Mouse (Mus musculus) c-Kit-positive CD71-positive TER-119-negative erythroid progenitor cells, embryonic 14.5 days (primary cell): ENCODE data around the gene Gm28038.

ENCODE experiments used
- DNase-seq: peaks from one replicate; pipeline ENCODE4 v3.0.0-alpha.2; 2013; ENCODE audit warnings: low read depth

The Gm28038 gene

DNA sequence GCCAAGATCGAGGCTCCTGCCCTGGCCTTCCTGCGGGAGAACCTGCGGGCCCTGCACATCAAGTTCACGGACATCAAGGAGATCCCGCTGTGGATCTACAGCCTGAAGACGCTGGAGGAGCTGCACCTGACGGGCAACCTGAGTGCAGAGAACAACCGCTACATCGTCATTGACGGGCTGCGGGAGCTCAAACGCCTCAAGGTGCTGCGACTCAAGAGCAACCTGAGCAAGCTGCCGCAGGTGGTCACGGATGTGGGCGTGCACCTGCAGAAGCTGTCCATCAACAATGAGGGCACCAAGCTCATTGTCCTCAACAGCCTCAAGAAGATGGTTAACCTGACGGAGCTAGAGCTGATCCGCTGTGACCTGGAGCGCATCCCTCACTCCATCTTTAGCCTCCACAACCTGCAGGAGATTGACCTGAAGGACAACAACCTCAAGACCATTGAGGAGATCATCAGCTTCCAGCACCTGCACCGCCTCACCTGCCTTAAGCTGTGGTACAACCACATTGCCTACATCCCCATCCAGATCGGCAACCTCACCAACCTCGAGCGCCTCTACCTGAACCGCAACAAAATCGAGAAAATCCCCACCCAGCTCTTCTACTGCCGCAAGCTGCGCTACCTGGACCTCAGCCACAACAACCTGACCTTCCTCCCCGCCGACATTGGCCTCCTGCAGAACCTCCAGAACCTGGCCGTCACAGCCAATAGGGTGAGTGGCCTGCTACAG is 24.1 kb upstream of the Gm28038 start:
- no peak for DNase-seq

DNA sequence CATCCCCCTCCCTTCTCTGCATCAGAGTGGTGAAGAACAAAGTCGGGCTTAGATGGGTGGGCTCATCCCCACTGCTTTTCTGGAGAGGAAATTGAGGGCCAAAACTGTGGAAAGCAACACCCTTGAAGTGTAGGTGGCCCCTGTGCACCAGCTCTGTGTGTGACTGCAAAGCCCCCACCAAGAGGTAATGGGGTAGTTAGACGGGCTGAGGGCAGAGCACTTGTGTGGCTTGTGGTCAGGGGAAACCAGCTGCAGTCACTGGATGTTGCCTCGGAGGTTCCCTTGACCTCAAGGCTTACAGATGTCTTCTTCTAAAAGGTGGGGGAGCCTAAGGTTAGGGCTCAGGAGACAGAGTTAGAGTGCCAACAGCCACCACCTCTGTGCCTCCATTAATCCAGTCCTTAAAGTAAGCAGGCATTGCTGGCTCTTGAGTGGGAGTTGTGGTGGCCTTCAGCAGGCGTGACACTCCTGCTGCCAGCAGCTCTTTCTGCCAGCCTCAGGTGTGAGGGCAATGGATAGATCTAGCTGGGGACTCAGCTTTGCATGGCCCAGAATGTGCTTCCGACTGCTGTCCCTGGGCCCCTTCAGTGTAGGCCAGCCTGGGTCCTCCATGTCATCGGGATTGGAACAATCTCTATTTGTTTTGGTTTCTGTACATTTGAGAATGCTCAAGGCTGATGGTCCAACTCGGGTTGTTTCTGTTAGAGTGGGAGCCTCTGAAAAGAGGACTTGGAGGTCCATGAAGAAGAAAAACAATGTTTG is 23.0 kb upstream of the Gm28038 start:
- no peak for DNase-seq

DNA sequence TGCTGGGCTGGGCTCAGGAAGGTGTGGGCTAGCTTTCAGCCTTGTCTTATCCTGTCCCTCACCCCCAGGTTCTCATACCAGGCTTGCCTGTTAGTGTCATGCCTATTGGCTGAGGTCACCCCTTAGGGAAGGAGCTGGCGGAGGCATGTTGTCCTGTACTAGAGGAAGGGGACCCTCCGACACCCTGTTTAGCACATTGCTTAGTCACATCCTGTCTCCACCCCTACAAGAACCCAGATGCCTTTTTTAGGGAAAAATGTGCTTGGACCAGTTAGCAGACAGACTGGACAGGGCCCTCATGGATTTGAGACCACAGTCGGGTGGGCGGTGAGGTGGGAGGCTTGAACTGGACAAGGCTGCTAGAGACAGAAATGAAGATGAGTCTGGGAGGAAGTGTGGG is 22.2 kb upstream of the Gm28038 start:
- DNase-seq: no peak

DNA sequence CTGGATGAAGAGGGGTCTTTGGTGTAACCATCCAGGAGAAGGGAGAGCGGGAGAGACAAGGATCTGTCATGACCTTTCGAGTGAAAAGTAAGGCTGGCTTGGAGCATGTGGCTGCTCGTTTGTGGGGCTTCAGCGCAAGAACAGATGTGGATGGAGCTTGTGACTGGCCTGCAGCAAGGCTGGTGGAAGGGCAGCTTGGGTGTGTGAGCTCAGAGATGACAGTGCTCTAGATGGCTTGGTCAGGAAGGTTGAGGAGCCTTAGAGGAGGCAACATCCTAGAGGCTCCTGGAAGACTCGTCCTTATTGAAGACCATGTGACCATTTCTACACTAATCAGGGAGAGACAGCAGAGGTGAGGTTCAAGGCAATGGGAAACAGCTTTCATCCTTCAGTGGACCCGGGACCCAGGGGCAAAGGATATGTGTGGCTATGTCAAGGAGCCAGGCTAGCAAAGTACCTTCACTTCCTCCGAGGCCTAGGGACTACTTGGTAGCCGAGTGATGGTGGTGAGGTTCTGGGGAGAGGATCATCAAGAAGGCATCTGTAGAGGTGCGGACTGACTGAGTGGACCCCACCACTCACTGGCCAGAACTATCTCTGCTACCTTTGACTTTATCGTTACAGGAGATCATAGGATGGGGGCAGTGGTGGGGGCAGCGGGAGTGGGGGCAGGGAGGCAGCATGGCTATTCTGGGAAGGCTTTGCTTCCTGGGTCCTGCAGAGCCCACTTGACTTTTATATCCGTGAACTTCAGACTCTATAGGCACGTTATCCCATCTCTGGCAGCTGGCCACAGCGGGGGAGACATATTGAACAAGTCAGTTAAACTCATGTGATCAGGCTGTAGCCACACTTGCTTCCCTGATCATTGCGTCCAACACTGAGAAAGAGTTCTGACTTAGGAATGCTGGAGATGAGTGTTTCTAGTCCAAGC is 21.4 kb upstream of the Gm28038 start:
- DNase-seq: no peak

DNA sequence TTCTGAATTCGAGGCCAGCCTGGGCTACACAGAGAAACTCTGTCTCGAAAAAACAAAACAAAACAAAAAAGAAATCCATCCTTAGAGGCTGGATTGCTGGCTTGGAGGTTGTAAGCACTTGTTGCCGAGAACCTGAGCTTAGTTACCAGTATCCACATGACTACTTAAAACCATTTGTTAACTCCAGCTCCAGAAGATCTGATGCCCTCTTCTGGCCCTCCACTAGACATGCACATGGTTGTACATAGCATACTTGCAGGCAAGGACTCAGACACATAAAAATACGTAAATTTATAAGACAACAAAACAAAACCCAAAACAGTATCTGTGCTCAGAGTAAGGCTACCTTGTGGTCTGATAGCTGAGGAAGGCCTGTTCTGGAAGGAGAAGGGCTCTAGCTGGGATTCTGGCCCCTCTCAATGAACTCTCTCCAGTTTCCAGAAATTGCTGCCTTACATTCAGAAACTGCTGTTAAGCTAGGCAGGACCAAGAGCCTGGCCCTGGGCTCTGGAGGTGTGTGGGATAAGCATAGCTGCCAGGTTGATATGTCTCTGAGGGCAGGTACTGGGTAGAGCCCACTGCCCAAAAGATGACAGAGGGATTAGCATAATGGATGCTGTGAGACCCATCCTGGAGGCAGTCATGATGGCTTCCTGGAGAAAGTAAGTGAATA is 19.6 kb upstream of the Gm28038 start:
- no peak for DNase-seq

DNA sequence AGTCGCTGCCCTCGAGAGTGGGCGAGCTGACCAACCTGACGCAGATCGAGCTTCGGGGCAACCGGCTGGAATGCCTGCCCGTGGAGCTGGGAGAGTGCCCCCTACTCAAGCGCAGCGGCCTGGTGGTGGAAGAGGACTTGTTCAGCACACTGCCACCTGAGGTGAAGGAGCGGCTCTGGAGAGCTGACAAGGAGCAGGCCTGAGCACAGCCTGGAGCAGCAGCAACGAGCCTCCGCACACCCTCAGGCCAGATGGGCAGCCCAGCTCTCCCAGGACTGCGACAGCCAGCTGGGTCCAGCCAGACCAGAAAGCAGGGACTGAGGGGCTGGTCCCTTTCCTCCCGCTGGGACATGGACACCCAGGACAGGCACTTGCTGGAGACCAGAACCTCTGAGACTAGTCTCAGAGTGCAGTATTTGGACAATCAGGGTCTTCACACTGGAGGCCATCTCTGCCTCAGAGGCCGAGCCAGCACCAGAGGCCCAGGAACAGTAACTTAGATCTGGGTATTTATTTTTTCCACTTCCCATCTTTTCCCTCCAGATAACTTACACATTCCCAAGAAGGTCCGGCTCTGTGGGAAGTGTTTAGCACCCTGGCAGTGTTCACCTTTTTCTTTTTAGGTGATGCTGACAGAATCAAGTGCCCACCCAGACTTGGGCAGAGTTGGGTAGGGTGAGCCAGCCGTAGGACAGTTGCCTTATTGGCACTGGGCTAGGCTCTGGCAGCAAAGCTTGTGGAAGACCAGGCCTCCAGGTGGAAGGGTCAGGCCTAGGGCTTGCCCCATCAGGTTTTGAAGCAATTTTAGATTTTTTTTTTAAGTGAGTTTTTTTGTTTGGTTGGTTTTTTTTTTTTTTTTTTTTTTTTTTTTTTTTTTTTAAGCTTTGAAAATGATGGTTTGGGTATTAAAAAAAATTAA is 18.7 kb upstream of the Gm28038 start:
- DNase-seq: no peak

DNA sequence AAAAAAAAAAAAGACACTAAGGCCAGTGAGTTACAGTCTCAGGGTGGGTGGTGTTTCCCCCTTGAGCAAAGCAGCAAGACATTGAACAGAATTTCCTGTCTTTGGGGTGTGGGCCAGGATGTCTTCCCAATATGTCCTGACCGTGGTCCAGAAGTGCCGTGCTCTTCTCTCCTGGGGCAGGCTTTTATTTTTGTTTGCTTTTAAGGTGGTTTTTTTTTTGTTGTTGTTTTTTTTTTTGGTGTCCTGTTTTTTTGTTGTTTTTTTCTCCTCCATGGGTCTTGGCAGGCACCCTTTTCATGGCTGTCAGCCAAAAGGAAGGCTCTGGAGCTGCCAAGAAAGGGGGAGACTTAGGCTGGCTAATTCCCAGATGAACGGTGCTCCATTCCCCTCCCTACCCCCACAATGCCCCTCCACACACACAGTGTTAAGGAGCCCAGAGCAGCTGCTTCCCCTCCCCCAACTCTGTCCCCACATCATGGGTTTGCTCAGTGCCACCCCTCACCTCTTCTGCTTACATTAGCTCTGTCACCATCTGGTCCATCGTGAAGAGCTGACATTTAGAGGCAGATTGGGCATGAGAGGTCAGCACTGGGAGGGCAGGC is 17.9 kb upstream of the Gm28038 start:
- no peak for DNase-seq

DNA sequence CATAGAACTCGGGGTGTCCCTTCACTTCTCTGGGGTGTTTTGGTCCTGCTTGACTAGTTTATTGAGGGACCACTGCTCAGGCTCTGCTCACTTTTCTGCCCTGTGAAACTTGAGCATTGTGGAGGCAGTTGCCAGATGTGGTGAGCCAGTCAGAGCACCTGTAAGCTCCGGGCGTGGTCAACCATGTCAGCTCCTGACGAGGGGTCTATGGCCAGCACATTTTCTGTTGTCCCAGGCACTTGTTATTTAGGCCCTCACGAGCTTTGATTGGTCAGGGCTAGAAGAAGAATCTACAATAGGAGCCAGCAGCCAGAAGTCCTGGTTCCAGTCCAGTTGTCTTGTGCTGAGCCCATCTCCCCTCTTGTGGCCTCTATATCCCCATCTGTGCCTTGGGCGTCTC is 17.0 kb upstream of the Gm28038 start:
- no peak for DNase-seq

DNA sequence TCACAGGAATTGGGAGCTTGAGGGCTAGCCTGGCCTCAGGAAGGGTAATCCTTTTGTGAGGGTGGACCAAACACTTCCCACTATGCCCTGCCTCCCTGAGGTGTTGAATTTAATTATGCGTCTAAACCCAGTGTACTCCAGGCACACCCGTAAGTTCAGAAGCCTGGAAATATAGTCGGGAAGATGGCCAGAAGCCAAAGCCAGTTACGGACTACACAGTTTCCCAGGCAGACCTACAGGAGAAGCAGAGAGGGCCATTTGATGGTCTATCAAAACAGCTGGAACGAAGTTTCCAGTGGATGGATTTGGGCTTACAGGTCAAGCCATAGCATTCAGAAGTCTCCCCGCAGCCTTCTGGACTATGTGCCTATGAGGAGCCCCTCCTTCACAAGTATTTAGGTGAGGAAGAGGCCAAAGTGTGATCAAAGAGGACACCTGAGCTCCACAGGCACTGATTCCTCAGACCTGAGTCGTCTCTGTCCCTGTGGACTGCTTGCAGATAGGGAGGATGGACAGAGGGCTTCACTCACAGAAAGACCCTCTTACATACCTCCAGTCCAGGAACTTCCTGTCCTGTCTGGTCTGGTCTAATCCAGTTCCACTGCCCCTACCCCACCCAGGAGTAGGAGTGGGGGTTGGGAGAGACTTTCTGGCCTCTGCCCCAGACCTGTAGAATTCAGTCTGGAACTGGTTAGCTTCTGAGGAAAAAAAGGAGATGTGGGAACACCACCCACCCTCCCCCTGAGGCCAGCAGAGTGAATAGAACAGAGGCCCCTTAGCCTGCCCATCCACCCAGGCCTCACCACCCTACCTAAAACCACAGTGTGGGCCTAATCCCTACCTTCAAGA is 15.9 kb upstream of the Gm28038 start:
- no peak for DNase-seq

DNA sequence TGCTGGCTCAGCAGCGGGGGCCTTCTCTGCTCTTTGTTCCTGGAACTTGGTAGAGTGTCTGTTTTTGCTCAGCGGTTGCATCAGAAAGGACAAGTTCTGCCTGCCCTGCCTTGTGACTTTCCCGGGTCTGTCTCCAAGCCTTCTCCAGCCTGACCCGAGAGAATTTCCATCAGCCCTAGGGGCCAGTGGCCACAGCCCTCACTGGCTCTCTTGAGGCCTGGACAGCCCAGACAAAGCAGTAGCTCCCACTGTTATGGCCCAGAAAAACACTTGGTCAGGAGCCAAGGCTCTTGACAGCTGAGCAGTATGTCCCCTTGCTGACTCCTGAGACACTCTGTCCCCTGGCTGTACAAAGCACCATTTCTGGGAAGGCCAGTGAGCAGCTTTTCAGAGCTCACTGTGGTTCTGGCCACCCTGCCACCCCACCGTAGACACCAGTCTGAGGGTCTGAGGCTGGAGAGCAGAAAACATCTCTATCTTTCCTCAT is 15.0 kb upstream of the Gm28038 start, which contains the start of gene Phyhd1:
TSS of gene Phyhd1 (plus strand) at position 437 of the 487 bp plus-strand sequence.
- DNase-seq: no peak

DNA sequence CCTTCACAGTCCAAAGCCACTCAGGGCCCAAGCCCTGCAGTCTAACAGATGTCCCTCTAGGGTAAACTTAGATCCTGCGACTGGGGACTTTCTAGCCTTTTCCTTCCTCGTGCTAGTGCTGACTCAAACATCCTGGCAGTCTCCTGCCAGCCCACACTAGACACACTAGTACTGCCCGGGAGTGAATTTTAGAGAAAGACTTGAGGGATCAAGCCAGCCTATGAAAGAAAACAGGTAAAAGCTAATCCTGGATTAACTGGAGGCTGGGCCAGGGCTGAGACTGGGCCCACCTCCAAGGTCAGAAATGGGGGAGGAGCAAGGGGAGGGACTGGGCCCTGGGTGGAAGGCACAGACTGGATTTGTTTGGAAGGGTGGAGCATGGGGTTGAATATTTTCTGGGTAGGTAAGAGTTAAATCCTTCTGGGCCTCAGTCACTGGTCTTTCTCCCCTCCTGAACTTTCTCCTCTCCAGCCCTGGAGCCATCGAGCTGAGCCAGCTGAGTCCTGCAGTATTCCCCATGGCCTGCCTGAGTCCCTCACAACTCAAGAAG is 14.4 kb upstream of the Gm28038 start:
- DNase-seq: no peak

DNA sequence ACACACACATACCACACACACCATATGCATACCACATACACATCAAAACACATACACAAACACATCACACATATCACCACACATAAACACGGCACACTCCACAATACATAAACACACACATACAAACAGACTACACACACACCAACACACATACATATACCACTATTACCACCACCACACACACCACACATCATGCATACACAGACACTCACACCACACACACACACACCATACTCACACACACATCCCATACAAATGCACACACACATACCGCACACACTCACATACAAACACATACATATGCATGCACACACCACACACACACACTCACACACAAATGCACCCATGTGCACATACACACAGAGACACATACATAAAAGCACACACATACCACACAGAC is 13.4 kb upstream of the Gm28038 start:
- no peak for DNase-seq

DNA sequence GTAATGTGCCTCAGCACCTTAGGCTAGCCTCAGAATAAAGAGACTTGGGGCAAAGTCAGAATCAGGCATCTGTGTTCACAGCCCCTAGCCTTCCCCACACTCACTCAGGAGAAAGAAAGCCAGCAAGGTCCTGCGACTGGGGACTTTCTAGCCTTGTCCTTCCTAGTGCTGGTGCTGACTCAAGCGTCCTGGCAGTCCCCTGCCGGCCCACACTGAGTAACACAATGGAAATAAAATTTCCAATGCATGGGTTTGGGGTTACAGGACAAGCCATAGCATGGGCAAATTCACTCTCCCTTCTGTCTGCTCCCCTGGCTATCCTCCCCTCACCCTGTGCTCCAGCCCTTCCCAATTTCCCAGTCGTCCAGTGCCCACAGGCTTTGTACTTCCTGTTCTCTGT is 12.5 kb upstream of the Gm28038 start:
- no peak for DNase-seq

DNA sequence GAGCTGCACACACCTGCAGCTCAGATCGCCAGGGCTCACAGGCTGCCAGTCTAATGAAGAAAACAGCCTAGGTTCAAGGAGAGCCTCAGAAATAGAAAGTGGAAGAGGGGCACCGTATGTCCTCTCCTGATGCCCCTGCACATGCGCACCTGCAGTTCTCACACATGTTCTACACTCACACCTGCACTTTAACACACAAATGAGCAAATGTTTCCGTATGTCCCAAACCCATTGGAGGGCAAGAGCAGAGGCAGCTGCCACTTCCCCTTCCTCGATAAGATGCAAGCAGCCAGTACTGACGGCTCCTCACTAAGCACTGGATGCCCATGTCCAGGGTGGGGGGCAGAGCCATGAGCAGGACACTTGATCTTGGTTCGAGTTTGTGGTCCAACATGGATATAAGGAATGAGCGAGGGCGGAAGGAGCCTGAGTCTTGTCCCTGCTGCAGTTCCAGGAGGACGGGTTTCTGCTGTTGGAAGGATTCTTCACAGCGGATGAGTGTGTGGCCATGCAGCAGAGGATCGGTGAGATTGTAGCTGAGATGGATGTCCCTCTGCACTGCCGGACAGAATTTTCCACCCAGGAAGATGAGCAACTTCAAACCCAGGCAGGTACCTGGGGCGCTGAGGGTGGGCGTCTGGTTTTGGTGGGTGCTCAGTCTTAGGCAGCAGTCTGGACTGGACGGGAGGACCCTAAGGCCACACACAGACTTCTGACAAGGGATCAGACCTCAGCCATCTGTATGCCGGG is 11.4 kb upstream of the Gm28038 start:
- no peak for DNase-seq

DNA sequence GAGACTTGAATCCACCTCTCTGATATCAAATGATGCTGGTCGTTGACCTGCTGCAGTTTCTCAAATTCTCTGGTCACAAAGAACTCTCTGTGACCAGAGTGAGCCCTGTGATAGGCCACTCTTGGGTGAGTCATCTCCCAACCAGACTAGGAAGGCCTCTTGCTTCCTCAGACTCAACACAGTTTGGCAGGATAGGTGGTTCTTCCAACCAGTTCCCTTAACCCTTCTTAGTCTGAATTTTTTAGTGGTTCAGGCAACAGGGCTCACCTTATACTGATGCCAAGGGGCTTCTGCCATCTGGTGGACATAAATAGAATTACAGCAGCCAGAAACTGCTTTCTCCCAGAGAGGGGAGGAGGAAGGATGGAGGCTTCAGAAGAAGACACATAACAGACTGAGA is 10.7 kb upstream of the Gm28038 start:
- DNase-seq: peak; percentile 45

DNA sequence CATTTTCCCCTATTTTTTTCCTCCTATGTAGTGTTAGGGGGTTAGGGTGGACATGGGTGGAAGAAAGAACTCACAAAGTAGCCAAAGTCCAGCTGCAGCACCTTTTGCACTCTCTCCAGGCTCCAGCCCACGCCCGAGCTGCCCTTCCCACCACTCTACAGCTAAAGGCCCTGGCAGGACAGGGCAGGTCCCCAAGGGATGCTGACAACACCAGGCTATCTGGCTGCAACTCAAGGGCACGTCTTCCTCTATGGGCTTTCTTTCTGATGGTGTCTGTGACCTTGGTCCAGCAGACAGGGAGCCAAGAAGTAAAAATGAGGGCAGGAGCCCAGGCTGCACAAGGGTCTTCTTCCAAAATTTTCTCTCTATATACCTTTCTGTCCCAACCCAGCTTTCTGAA is 808 bp downstream of the Gm28038 start:
- no peak for DNase-seq

DNA sequence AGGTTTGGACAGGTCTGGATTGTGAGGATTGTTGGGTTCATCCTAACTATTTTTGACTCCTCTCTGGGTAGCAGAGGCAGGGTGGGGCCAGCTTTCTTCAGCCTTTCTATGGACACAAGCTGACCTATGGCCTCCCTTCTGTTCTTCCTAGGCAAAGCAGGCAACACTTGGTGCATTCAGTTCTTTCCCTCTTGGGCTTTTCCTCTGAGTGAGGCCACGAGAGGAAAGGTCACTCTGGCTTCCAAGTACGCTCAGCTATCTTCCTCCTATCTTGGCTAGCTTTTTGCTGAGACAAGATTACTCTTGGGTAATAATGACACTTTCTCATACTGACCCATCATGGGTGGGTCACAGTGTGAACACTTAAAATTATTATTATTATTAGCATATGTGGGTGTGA is 2.4 kb downstream of the Gm28038 start:
- DNase-seq: no peak

DNA sequence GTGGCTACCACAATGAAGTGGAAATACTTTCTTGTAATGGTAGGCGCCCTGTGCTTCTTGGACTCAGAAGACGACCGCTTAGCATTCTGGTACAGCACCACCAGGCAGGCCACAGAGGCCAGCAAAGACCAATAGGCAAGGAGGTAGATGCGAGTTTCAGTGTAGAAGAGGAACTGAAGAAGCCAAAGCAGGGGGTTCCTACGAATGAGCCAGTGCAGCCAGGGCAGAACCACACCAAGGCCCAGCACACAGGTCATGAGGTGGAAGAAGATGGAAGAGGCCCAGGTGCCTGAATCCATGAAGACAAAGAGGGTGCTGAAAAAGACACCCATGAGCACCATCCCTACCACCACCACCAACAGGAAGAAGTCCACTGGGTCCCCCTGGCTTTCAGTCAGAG is 4.2 kb downstream of the Gm28038 start:
- DNase-seq: no peak
